Mouse (Mus musculus): Measurements from ENCODE around the gene Sptlc2. TPM values are rescaled to one million over a fixed set of nuclear protein-coding genes. Genes with fewer than 3 reads are reported as not detected.
A peak's percentile ranks its signal among the peaks of the same experiment; 100 is the strongest.
"Not testable (repeated sequence)": the region's sequence is repeated elsewhere in the genome, so short reads cannot be mapped to it uniquely, and the experiment has no call there.

Gene Sptlc2
- total RNA-seq, 4 experiments from 2014 or later, result 4.7 to 5.6 (median 5.3) TPM

DNA sequence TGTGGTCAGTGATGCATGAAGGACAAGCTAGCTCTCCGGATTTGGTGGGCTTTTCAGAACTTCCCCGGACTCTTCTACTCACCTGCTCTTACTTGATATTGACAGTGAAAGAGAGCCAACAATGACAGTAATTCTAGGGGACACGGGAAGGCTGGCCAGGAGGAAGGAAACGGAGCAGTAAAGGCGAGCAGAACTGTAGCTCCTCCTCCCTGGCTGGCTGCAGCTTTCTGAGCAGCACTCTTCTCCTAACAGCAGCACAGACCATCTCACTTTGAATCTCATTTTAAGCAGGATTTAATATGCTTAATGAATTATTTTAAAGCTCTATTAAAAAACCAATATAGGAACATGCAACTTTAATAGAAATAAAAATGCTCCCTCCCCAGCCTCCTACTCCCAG is 56.2 kb downstream of the Sptlc2 start:
- DNase-seq (ENCODE audit: low spot score in 2 of 2), result no peak

DNA sequence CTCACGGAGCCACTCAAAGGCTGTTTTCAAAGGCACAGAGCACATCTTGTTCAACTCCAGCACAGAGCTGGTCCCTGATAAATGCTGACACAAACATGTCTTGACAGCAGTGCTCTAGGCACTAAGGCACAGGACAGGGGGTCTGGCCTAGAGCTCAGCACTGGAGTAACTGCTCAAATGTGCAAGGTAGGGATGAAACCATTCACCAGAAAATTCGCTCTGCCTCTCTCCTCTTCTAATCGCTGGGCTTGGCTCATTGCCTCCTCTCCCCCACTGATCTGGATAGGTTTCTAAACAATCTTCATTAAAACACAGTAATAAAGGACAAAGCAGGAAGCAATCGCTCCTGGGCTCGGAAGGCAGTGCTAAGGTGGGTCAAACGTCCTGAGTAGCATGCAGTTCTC is 57.1 kb downstream of the Sptlc2 start:
- DNase-seq (ENCODE audit: low spot score in 2 of 2), result no peak

- no peak for DNase-seq (ENCODE audit: low spot score in 2 of 2)
Measured at GRCm38 (mm10) chr12:87330213-87330612, 57.9 kb downstream of the Sptlc2 start.

GRCm38 (mm10) chr12:87328025-87328424 is 60.1 kb downstream of the Sptlc2 start:
- no peak for DNase-seq (ENCODE audit: low spot score in 2 of 2)

DNA sequence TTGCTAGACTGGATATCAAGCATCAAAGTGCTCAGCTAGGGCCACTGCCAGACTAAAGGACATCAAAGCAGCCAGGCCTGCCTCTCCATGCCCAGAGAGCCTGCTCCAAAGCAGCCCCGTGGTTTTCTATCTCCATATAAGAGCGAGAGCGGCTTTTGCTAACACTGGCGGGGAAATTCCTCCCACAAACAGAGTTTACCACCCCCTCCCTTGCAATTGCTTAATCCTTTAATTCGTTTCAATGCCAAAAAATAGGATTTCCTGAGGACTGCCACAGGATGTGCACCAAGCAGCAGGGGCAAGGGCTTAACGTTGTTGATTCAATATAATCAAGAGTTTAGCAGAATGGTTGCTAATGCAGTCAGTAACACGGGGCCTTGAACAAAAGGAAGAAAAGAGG is 60.5 kb downstream of the Sptlc2 start:
- DNase-seq (ENCODE audit: low spot score in 2 of 2), result no peak

DNA sequence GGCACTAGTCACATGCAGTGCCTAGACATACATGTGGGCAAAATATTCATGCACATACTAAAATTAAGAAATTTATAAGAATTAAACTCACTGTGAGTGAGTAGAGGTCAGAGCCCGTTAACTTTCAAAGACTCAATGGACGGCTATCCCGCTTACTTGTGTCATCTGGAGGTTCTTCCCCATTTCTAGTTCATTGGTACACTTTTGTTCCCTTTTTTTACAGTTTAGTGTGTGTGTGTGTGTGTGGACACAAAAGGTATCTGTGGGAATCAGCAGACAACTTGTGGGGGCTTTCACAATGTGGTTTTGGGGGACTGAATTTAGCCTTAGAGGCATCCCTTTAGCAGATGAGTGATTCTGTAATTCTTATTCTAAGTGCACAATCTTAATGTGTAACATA is 62.7 kb downstream of the Sptlc2 start:
- DNase-seq (ENCODE audit: low spot score in 2 of 2), result no peak

DNA sequence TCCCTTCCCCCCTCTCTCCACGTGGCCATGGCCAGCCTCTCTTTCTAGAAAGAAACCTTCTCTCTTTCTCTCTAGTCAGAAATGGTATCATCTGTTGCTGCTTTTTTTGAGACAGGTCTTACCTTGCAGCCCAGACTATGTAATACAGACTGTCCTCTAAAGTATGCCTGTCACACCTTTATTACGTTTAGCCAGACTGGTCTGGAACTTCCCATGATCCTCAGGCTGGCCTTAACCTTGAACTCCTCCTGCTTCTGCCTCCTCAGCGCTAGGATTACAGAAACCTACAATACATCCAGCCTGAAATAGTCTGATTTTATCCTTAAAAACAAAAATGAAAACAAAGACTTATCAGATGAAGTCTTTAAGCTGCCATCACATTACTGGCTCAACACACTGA is 68.9 kb downstream of the Sptlc2 start:
- DNase-seq (ENCODE audit: low spot score in 2 of 2), result no peak

- DNase-seq (ENCODE audit: low spot score in 2 of 2), result no peak
Measured at GRCm38 (mm10) chr12:87317951-87318350, 70.2 kb downstream of the Sptlc2 start.

GRCm38 (mm10) chr12:87313098-87313497 is 75.1 kb downstream of the Sptlc2 start:
- DNase-seq (ENCODE audit: low spot score in 2 of 2), result no peak

- not testable (repeated sequence) for DNase-seq (ENCODE audit: low spot score in 2 of 2)
Measured at GRCm38 (mm10) chr12:87306584-87306844, 81.6 kb downstream of the Sptlc2 start.

DNA sequence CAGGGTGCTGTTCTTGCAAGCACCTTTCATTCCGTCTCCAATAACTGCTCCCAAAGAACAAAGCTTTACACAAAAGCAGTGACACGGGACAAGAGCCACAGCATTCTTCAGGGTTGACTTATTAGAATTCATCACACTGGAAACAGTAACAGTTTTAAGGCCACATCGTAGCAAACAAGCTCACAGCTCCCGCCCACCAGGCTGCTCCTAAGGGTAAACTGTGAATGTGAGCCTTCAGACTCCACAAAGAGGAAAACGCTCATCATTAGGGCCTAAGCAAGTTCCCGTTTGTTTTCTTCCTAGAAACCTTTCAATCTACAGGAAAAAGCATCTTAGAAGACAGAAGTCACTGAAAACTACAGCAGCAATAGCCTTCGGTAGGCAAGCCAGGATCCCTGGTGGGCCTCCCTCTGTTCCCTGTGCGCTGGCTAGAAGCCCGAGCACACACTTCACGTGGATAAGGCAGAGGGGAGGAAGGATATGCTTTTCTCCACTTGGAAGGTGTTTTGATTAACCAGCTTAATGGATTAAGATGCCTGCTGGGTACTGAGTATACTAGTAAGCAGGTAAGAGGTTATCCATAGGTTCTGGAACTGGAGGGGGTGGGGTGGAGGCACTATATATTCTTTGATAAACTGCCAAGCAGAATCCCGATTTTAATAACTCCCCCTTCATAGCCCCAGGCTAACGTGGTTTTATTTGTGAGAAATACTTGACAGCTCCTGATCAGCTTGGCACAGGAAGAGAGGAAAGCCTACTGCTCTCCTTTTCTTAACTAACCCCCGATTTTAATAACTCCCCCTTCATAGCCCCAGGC is 82.2 kb downstream of the Sptlc2 start:
- no peak for DNase-seq (ENCODE audit: low spot score in 2 of 2)

DNA sequence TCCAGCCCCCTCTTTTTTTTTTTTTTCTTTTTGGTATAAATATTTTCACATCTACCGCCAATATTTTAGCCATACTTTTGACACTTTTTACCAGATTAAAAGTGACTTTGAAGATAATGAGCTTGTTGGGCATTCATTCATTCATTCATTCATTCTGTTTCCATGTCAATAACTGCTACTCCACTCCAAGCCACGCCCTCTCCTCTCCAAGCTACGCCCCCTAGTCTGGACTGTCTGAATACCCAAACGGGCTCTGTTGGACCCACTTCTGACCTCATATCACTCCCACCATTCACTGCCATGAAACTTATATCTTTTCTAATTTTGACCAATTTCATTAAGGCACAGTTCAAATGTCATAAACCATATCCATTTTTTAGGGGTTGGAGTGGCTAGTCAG is 87.0 kb downstream of the Sptlc2 start:
- no peak for DNase-seq (ENCODE audit: low spot score in 2 of 2)

DNA sequence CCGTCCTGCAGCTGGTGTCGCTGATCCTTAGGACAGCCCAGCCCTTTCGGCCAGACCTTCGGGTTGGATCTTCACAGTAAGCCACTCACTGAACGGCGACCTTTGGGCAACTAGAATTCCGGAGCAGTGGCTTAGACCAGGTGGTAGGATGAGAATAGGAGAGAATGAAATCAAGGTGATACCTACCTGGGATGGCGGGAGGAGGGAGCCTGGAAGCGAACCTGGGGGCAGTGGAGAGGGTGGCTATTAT is 87.8 kb downstream of the Sptlc2 start:
- no peak for DNase-seq (ENCODE audit: low spot score in 2 of 2)

DNA sequence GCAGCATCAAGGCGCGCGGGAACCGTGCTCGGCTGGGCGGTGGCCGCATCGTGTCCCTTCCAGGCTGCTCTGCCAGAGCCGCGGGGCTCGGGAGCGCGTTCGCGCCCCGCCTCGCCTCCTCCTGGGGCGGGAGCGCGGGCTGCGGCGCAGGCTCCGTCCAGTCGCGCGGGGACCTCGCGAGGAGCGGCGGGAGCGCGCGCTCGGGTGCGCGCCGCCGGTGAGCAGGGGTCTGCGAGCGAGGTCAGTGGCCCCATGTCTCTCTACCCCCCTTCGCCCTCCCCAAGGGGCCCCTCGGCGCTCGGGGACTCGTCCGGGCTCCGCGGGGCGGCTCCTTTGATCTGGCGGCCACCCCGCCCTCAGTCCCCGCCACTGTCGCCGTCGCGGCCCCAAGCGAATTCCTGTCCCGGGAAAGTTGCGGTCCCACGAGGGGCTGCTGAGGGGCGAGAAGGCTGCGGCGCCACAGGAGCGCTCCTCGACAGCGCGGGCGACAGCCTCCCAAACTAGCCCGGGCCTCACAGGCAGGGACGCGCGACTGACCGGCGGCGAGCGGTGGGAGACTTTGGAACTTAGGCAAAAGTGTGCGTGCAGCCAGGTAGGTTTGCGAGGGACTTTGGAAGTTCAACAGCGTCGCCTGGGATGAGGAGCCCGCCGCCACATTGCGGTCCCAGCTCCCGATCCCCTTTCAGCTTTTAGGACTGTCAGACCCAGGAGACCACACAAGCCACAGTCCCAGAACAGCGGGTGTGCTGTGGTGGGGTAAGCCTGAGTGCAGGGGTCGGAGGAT is 88.3 kb downstream of the Sptlc2 start, which contains the start of gene Ism2:
Gene Ism2 (minus strand): TSS at position 49 of the 784 bp plus-strand sequence.
- DNase-seq (ENCODE audit: low spot score in 2 of 2), result no peak

DNA sequence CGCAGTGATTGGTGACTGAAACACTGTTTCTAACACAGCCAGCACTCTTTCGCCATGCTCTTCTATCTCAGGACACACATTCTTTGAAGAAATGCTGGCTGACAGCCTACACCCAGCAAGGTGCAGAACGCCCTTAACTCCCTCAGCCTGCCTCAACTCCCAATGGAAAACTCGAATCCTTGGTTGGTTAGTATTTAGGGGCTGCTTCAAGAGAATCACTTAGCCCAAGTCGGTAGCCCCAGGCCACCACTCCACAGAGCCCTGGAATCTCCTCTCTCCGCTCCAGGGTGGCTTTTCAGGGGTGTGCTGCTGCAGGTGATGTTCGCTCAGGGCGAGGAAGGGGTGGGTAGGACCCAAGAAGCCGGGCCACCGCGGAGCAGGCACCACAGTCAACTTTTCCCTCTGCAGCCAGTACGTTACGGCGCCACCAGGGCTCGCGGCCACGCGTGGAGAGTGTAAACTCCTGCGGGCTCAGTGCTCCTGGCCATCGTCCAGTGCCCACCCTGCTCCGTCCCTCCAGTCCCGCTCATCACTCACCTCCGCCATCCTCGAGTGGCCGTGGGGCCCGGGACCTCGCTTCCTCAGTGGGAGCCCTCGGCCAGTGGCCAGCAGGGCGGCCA is 89.0 kb downstream of the Sptlc2 start:
- DNase-seq (ENCODE audit: low spot score in 2 of 2), result peak in 1 of 2 experiments; percentile 9

DNA sequence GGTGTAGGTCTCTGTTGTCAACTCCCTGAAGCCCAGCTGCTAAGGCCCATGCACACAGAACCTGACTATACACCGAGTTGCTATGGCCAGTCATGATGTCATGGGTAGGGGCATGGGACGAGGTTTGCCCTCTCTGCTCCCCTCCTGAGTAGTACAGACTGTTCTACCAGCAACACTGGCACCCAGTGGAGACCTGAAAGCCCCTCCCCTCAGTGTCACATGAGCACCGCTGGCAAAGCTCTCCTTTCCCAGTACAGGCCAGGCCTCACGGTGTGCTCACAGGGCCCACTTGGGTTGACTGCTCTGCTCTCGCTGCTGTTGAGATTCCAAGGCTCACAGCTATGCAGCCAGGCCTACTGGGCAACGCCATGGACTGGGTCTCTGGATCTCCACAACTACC is 94.2 kb downstream of the Sptlc2 start:
- DNase-seq (ENCODE audit: low spot score in 2 of 2), result no peak

DNA sequence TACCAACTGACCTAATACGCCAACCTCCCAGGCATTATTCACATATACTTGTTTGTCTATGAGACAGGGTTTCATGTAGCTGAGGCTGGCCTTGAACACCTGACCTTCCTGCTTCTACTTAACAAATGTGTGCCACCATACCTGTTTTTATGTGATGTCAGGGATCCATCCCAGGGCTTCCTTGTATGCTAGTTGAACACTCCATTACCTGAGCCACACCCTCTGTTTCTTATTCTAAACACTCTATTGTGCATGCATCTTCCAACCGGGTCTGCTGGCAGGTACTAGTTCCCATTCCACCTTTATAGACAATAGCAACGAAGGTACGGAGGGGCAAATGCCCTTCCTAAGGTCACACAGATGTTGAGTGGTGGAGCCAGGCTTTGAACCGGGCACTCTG is 99.1 kb downstream of the Sptlc2 start:
- no peak for DNase-seq (ENCODE audit: low spot score in 2 of 2)

GRCm38 (mm10) chr12:87284726-87285125 is 103.4 kb downstream of the Sptlc2 start:
- DNase-seq (ENCODE audit: low spot score in 2 of 2), result no peak

GRCm38 (mm10) chr12:87284268-87284667 is 103.9 kb downstream of the Sptlc2 start:
- no peak for DNase-seq (ENCODE audit: low spot score in 2 of 2)

DNA sequence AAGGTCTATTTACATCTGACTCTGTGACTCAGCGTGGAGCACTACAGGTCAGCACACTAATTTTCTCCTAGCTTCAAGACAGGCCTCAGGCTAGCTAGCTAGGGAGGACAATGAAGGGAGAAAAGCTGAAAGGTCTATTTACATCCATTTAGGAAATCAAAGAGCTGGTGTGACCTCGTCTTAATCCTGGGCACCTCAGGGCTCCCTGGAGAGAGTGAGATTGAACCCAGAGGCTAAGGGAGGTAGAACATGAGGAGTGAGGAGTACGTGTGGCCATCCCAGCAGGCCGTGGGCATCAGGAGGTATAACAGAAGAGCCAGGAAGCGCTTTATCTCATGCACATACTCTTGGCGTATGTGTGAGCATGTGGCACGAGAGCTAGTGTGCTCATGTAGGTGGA is 104.4 kb downstream of the Sptlc2 start:
- no peak for DNase-seq (ENCODE audit: low spot score in 2 of 2)

DNA sequence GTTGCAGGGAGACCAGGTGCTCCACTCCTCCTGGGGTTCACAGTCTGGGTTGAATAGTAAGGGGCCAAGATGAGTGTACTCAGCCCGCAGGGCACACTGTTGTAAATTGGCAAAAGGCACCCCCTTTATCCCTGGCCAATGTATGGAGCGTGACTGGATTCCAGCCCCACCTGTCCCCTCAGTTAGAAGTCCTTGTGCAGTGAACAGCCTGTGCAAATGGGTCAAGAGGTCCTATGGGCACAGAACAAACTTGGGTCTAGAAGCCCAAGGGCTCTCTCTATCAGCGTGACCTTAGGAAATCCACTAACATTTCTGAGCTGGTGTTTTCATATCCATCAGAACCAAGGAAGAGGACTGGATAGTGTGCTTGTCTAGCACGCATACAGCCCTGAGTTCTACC is 105.4 kb downstream of the Sptlc2 start:
- no peak for DNase-seq (ENCODE audit: low spot score in 2 of 2)

- DNase-seq (ENCODE audit: low spot score in 2 of 2), result no peak
Measured at GRCm38 (mm10) chr12:87281766-87282165, 106.4 kb downstream of the Sptlc2 start.

GRCm38 (mm10) chr12:87279879-87280278 is 108.3 kb downstream of the Sptlc2 start:
- DNase-seq (ENCODE audit: low spot score in 2 of 2), result no peak
